Mouse (Mus musculus) heart, postnatal 0 days (tissue): ENCODE data around the gene Mxi1. TPM values are rescaled to one million over a fixed set of nuclear protein-coding genes. Genes with fewer than 3 reads are reported as not detected.
A peak's percentile ranks its signal among the peaks of the same experiment; 100 is the strongest.

Experiments used
- ATAC-seq: fragments of 200-750 bp; cut with Nextera tagmentation; 2 replicates; pipeline ENCODE4 v1.8.0; 2017; ENCODE audit warnings: low read depth, moderate number of reproducible peaks, moderate library complexity; ENCODE audit not compliant: insufficient read depth
- DNase-seq: peaks from one replicate; pipeline ENCODE4 v3.0.0-alpha.2; 2016; ENCODE audit warnings: low spot score
- H3K27ac ChIP-seq: fragments of 300-500 bp; sonication (generic); 2 replicates; pipeline ENCODE4 v1.5.1; 2014; ENCODE audit warnings: low read depth, mild to moderate bottlenecking
- H3K27me3 ChIP-seq: fragments of 300-500 bp; sonication (generic); 2 replicates; pipeline ENCODE4 v1.6.1; 2014; ENCODE audit warnings: low read length, mixed read lengths; ENCODE audit not compliant: control insufficient read depth, insufficient read depth
- H3K36me3 ChIP-seq: fragments of 300-500 bp; sonication (generic); replicated peaks from 2 replicates; pipeline ENCODE4 v1.6.1; 2014; ENCODE audit warnings: low read length, mixed read lengths; ENCODE audit not compliant: control insufficient read depth, insufficient read depth
- H3K4me1 ChIP-seq: fragments of 300-500 bp; sonication (generic); 2 replicates; pipeline ENCODE4 v1.6.1; 2014; ENCODE audit warnings: antibody characterized with exemption; ENCODE audit not compliant: control insufficient read depth, insufficient read depth
- H3K4me2 ChIP-seq: fragments of 300-500 bp; sonication (generic); 2 replicates; pipeline ENCODE4 v1.6.1; 2014; ENCODE audit warnings: low read depth, mild to moderate bottlenecking, low read length, moderate library complexity
- H3K4me3 ChIP-seq: fragments of 300-500 bp; sonication (generic); 2 replicates; pipeline ENCODE4 v1.5.1; 2014; ENCODE audit warnings: low read depth, low read length
- H3K9ac ChIP-seq: fragments of 300-500 bp; sonication (generic); replicated peaks from 2 replicates; pipeline ENCODE4 v1.6.1; 2014; ENCODE audit warnings: low read depth, low read length, mixed read lengths
- H3K9me3 ChIP-seq: fragments of 300-500 bp; sonication (generic); replicated peaks from 2 replicates; pipeline ENCODE4 v1.6.1; 2016; ENCODE audit warnings: low read length; ENCODE audit not compliant: control insufficient read depth
- CTCF ChIP-seq: IDR thresholded peaks from 2 replicates; pipeline ENCODE4 v1.5.1; 2016; ENCODE audit warnings: antibody characterized with exemption, control low read depth, low read depth
- EP300 ChIP-seq: IDR thresholded peaks from 2 replicates; pipeline ENCODE4 v1.6.1; 2016; ENCODE audit warnings: antibody characterized with exemption, low read depth
- WGBS: fragments of 180-500 bp; shearing (Covaris S2); extraction: QIAGEN DNeasy Blood & Tissue Kit; methylation state at CpG from one replicate; pipeline ENCODE4 v1.1.7; 2014; 5-methylcytosine and 5-hydroxymethylcytosine counted together
- polyA plus RNA-seq: library from polyadenylated mRNA; unstranded; fragments of >200 nt; fragmentation: Nextera tagmentation; extraction: Ambion mirVana; gene quantifications from 2 replicates; pipeline ENCODE4 v1.2.1, GENCODE M21; 2015
- total RNA-seq: library from RNA; depleted of rRNA; stranded (reverse); fragments of >200 nt; gene quantifications from 2 replicates; pipeline ENCODE4 v1.2.3, GENCODE M21; 2014; ENCODE audit warnings: low replicate concordance

The Mxi1 gene
- total and polyA plus RNA-seq, 2 experiments from 2014 or later: 31.2 to 32.1 TPM

GRCm38 (mm10) chr19:53407350-53407749 lies 97.0 kb downstream of the Mxi1 start:
- Histone ChIP-seq H3K4me2 (no peak overlapping the region), H3K9me3 (no peaks in the 10 kb centered on the region), H3K27me3 (no peaks in the 10 kb centered on the region), H3K36me3 (no peaks in the 10 kb centered on the region), H3K9ac (no peak overlapping the region), H3K4me1 (peaks cover 9% of the 10 kb centered on the region; the same call in 1 of the 2 replicates), H3K4me3 (no peak overlapping the region), H3K27ac (no peak overlapping the region)
- DNase-seq: no peak
- ATAC-seq: no peak
- WGBS: 34% methylated on average over 2 of the region's 2 CpGs
- TF ChIP-seq EP300 (no peak), CTCF (no peak)

DNA sequence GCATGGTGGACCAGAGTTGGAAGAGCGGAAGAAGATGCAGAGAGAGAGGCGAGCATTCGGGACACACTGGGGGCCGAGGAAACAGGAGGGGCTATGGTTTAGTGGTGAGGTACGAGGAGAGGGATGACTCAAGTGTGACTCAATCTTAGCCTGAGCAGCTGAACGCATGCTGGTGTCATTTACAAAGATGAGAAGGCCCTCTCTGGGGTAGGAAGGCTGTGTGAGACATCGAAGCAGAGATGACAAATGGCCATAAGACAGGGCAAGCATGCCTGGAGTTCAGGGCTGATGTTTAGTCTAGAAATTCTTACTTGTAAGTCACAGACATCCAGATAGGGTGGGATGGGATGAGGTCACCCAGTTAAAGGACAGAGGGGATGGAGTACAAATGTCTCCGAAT lies 98.1 kb downstream of the Mxi1 start:
- H3K4me3 ChIP-seq: no peak overlapping the region
- TF ChIP-seq EP300: no peak
- no peak for TF ChIP-seq CTCF
- peaks cover 9% of the 10 kb centered on the region; the same call in 1 of the 2 replicates for H3K4me1 ChIP-seq
- DNase-seq (no peak), ATAC-seq (no peak)
- WGBS: 81% methylated on average over 8 of the region's 8 CpGs
- H3K36me3 ChIP-seq: no peaks in the 10 kb centered on the region
- no peaks in the 10 kb centered on the region for H3K9me3 ChIP-seq
- H3K4me2 ChIP-seq: no peak overlapping the region
- H3K27me3 ChIP-seq: no peaks in the 10 kb centered on the region
- H3K9ac ChIP-seq: no peak overlapping the region
- no peak overlapping the region for H3K27ac ChIP-seq

DNA sequence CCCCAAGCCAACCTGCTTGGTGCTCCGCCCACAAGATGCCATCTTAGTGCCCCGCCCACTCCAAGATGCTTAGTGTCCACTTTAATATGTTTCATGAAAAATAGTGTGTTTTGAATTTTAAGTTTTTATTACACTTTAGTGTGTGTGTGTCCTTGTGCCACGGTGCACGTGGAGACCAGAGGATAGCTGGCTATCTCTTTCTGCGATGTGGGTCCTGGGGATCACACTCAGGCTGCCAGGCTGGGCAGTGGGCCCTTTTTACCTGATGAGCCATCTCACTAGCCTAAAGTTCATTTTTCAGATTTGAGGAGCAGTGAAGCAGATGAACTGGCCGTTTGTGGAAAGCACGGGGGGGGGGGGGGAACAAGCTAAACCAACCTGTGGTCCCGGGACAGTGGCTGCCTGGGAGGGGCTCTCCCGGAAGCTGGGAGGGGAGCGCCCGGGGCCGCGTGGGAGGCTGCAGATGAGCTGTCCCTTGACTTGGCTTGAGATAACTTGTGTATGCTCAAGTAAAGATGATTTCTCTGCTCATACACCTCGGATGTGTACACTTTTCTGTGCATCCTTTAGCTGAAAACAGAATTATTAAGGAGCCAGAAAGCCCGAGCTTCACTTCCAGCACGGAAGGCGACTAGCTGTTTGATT lies 99.5 kb downstream of the Mxi1 start:
- no peak for ATAC-seq
- Histone ChIP-seq H3K4me1 (peaks cover 17% of the 10 kb centered on the region), H3K4me2 (no peak overlapping the region), H3K9me3 (no peaks in the 10 kb centered on the region), H3K36me3 (no peaks in the 10 kb centered on the region), H3K27me3 (no peaks in the 10 kb centered on the region), H3K9ac (no peak overlapping the region), H3K4me3 (no peak overlapping the region), H3K27ac (no peak overlapping the region)
- 52% methylated on average over 17 of the region's 17 CpGs for WGBS
- no peak for TF ChIP-seq EP300
- no peak for TF ChIP-seq CTCF
- DNase-seq: no peak

- no peak overlapping the region for H3K9ac ChIP-seq
- H3K4me2 ChIP-seq: no peak overlapping the region
- TF ChIP-seq EP300 (no peak), CTCF (no peak)
- no peak overlapping the region for H3K4me3 ChIP-seq
- WGBS: 15% methylated on average over 6 of the region's 6 CpGs
- no peaks in the 10 kb centered on the region for H3K27me3 ChIP-seq
- peak overlapping the region; percentile 23; the same call in 1 of the 2 replicates for H3K27ac ChIP-seq
- DNase-seq: no peak
- peaks cover 17% of the 10 kb centered on the region for H3K4me1 ChIP-seq
- no peaks in the 10 kb centered on the region for H3K36me3 ChIP-seq
- ATAC-seq: peak; percentile 36; the same call in 1 of the 2 replicates
- H3K9me3 ChIP-seq: no peaks in the 10 kb centered on the region
Measured at GRCm38 (mm10) chr19:53412149-53412848, 102.0 kb downstream of the Mxi1 start.

DNA sequence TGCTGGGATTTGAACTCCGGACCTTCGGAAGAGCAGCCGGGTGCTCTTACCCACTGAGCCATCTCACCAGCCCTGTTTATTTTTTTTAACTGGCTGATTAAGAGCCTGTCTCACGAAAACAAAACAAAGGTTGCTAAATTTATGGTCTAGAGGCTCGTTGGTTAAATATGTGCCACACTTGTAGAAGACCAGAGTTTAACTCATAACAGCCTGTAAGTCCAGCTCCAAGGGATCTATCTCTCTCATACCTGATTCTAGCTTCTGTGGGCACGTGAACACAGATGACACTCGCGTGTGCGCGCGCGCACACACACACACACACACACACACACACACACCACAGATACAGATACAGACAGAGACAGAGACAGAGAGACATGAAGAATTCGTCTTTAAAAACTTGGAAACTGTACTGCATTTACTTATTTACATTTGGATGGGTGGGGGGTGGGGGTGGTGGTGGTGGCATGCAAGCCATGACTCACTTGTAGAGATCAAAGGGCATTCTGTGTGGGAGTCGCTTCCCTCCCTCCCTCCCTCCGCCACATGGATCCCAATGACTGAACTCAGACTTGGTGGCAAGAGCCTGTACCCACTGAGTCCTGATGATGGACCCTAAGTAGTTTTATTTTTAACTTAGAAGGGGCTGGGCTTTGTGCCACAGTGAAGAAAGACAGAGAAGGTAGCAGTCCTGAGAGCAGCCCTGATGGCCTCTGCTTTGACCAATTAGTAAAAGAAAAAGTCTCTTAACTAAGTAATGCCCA lies 103.5 kb downstream of the Mxi1 start:
- Histone ChIP-seq H3K9me3 (no peaks in the 10 kb centered on the region), H3K27ac (no peak overlapping the region), H3K4me1 (peaks cover 17% of the 10 kb centered on the region), H3K27me3 (no peaks in the 10 kb centered on the region), H3K4me2 (no peak overlapping the region), H3K9ac (no peak overlapping the region), H3K36me3 (no peaks in the 10 kb centered on the region), H3K4me3 (no peak overlapping the region)
- TF ChIP-seq CTCF (no peak), EP300 (no peak)
- WGBS: 71% methylated on average over 15 of the region's 15 CpGs
- DNase-seq (no peak), ATAC-seq (no peak)
